Mouse (Mus musculus) brain, embryonic 14.5 days (tissue): ENCODE results near the gene Syne3.

Experiments used
- CTCF ChIP-seq: fragments of 200-500 bp; IDR thresholded peaks from 2 replicates; pipeline ENCODE4 v1.5.1; 2012; ENCODE audit warnings: inconsistent platforms, mild to moderate bottlenecking, moderate library complexity, borderline replicate concordance; ENCODE audit not compliant: insufficient read depth, insufficient read length; ENCODE audit errors: extremely low read depth
- POLR2A ChIP-seq: fragments of 200-500 bp; IDR thresholded peaks from 2 replicates; pipeline ENCODE4 v1.6.1; 2012; ENCODE audit warnings: mild to moderate bottlenecking, inconsistent platforms, borderline replicate concordance; ENCODE audit not compliant: poor library complexity, insufficient read depth, insufficient read length, severe bottlenecking; ENCODE audit errors: extremely low read depth

GRCm38 (mm10) chr12:105008150-105008549 lies 1.5 kb downstream of the Syne3 start:
- no peak for TF ChIP-seq CTCF
- no peak for TF ChIP-seq POLR2A
